Mouse (Mus musculus) neural tube, embryonic 14.5 days (tissue): ENCODE measurements around the gene Axdnd1. TPM values are rescaled to one million over a fixed set of nuclear protein-coding genes. Genes with fewer than 3 reads are reported as not detected.

Experiments
- ATAC-seq: fragments of 200-750 bp; cut with Nextera tagmentation; 2 replicates; pipeline ENCODE4 v1.8.0; 2017; ENCODE audit warnings: low read depth, mild to moderate bottlenecking, moderate TSS enrichment, moderate library complexity
- H3K27ac ChIP-seq: fragments of 300-500 bp; sonication (generic); 2 replicates; pipeline ENCODE4 v1.5.1; 2014; ENCODE audit warnings: low read depth, mild to moderate bottlenecking, control low read depth, low read length, moderate library complexity, mixed read lengths
- H3K27me3 ChIP-seq: fragments of 300-500 bp; sonication (generic); 2 replicates; pipeline ENCODE4 v1.6.1; 2014; ENCODE audit warnings: low read length; ENCODE audit not compliant: control insufficient read depth, insufficient read depth
- H3K36me3 ChIP-seq: fragments of 300-500 bp; sonication (generic); 2 replicates; pipeline ENCODE4 v1.6.1; 2014; ENCODE audit warnings: low read length, mixed read lengths; ENCODE audit not compliant: control insufficient read depth, insufficient read depth
- H3K4me1 ChIP-seq: fragments of 300-500 bp; sonication (generic); 2 replicates; pipeline ENCODE4 v1.6.1; 2014; ENCODE audit warnings: low read length; ENCODE audit not compliant: control insufficient read depth, insufficient read depth
- H3K4me2 ChIP-seq: fragments of 300-500 bp; sonication (generic); 2 replicates; pipeline ENCODE4 v1.6.1; 2014; ENCODE audit warnings: mild to moderate bottlenecking, low read depth, low read length, control low read depth
- H3K4me3 ChIP-seq: fragments of 300-500 bp; sonication (generic); 2 replicates; pipeline ENCODE4 v1.5.1; 2014; ENCODE audit warnings: low read depth, low read length, control low read depth, mixed read lengths
- H3K9ac ChIP-seq: fragments of 300-500 bp; sonication (generic); replicated peaks from 2 replicates; pipeline ENCODE4 v1.6.1; 2014; ENCODE audit warnings: low read depth, mild to moderate bottlenecking, control low read depth, low read length, mixed read lengths
- H3K9me3 ChIP-seq: fragments of 300-500 bp; sonication (generic); 2 replicates; pipeline ENCODE4 v1.6.1; 2016; ENCODE audit warnings: low read length; ENCODE audit not compliant: control insufficient read depth
- WGBS: fragments of 180-500 bp; shearing (Covaris S2); extraction: QIAGEN DNeasy Blood & Tissue Kit; methylation state at CpG from one replicate; pipeline ENCODE4 v1.1.7; 2014; 5-methylcytosine and 5-hydroxymethylcytosine counted together
- polyA plus RNA-seq: library from polyadenylated mRNA; unstranded; fragments of >200 nt; fragmentation: Nextera tagmentation; extraction: Ambion mirVana; gene quantifications from 2 replicates; pipeline ENCODE4 v1.2.1, GENCODE M21; 2014

Axdnd1 gene
- polyA plus RNA-seq, 1 experiment from 2014 or later: 0.35 TPM

DNA sequence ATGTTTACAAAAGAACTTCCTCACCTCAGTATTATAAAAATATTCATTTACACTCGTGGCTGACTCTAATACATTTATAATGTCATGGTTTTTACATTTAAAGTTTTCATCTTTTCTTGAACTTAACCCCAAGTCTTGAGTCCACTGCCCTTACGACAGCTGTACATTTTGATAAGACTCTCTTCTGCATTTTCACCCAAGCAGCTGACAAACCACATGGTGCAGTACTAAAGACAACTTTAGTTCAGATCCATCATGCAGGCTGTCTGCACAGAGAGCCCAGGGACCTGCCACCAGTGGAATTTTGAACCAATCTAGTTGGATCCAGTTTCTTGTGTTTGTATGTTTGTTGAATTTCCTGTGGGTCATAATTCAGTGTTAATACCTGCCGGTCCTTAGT lies 34.1 kb downstream of the Axdnd1 start:
- ATAC-seq: no peak
- H3K4me3 ChIP-seq: no peak overlapping the region
- no peaks in the 10 kb centered on the region for H3K4me1 ChIP-seq
- no peaks in the 10 kb centered on the region for H3K36me3 ChIP-seq
- WGBS: 76% methylated on average over 3 of the region's 3 CpGs
- no peak overlapping the region for H3K9ac ChIP-seq
- H3K27me3 ChIP-seq: no peaks in the 10 kb centered on the region
- H3K4me2 ChIP-seq: no peak overlapping the region
- H3K27ac ChIP-seq: no peak overlapping the region
- no peaks in the 10 kb centered on the region for H3K9me3 ChIP-seq

DNA sequence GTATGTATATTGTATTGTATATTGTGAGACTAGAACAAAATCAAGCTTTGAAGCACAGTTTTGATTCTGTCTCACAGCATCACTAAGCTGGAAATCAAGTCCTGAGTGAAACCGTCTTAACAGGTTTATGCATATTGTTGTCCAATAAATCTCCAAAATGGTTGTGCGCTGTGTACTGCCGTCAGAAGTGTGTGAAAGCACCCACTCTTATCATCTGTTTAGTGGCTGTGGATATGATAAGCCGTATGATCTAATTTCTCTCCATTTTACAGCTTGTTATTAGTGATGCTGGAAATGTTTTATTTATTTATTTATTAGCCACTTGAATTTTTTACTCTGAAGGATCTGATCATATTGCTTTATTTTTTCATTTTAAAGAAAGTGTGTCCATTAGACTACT lies 34.7 kb downstream of the Axdnd1 start:
- H3K9me3 ChIP-seq: no peaks in the 10 kb centered on the region
- H3K27me3 ChIP-seq: no peaks in the 10 kb centered on the region
- H3K36me3 ChIP-seq: no peaks in the 10 kb centered on the region
- H3K4me2 ChIP-seq: no peak overlapping the region
- no peaks in the 10 kb centered on the region for H3K4me1 ChIP-seq
- H3K27ac ChIP-seq: no peak overlapping the region
- WGBS: 90% methylated on average over 4 of the region's 4 CpGs
- no peak for ATAC-seq
- H3K9ac ChIP-seq: no peak overlapping the region
- no peak overlapping the region for H3K4me3 ChIP-seq

DNA sequence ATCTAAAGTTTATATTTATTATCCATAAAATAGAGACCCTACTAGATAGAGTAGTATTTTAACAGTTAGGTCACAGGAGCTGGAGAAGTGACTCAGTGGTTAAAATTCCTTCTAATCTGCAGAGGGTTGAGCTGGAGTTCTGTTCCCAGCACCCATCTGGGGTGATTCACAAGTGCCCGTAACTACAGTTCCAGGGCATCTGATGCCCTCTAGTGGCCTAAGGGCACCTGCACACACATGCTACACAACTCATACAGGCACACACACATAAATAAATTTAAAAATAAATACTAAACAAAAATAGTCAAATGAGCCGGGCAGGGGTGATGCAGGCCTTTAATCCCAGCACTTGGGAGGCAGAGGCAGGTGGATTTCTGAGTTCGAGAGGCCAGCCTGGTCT lies 39.7 kb downstream of the Axdnd1 start:
- no peaks in the 10 kb centered on the region for H3K4me1 ChIP-seq
- no peaks in the 10 kb centered on the region for H3K27me3 ChIP-seq
- ATAC-seq: no peak
- H3K36me3 ChIP-seq: no peaks in the 10 kb centered on the region
- H3K27ac ChIP-seq: no peak overlapping the region
- no peak overlapping the region for H3K9ac ChIP-seq
- 90% methylated on average over 3 of the region's 3 CpGs for WGBS
- H3K4me3 ChIP-seq: no peak overlapping the region
- H3K4me2 ChIP-seq: no peak overlapping the region
- no peaks in the 10 kb centered on the region for H3K9me3 ChIP-seq

DNA sequence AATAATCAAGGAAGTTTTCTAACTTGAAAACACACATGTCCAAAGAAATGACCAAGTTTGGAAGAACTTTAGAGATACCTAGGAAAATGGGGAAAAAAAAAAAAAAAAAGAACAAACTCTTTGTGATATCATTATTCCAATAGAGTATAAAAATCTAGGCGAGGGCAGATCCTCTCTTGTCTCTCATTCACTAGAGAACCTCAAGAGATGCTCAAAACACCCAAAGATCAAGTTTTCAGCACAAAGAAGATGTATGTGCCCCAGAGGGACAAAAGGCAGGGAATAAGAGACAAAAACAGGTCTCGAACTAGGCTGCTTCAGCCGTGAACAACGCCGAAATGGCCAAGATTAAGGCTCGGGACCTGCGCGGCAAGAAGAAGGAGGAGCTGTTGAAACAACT lies 55.2 kb downstream of the Axdnd1 start, which contains the start of gene Gm2000:
TSS of gene Gm2000 (plus strand) at position 301 of the 400 bp plus-strand sequence.
- WGBS: 85% methylated on average over 8 of the region's 8 CpGs
- no peak within 1 kb of the TSS for H3K9ac ChIP-seq
- H3K27me3 ChIP-seq: no peaks in the 10 kb centered on the region
- H3K27ac ChIP-seq: no peak within 1 kb of the TSS
- H3K4me1 ChIP-seq: no peaks in the 10 kb centered on the region
- H3K4me2 ChIP-seq: no peak within 1 kb of the TSS
- no peak for ATAC-seq
- H3K4me3 ChIP-seq: no peak within 1 kb of the TSS
- H3K36me3 ChIP-seq: no peaks in the 10 kb centered on the region
- H3K9me3 ChIP-seq: no peaks in the 10 kb centered on the region

DNA sequence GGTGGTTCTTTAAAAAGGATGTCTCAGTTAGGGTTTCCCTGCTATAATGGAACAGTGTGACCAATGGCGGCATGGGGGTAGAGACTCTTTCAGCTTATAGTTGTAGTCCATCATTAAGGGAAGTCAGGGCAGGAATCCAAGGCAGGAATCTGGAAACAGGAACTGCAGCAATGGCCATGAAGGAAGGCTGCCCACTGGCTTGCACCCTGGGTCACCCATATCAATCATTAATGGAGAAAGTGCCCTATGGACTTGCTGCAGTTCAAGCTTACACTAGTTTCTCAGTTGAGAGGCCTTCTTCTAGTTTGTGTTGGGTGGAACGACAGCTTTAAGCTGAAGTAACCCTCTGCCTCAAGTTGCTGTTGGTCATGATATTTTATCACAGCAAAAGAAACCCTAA lies 68.5 kb downstream of the Axdnd1 start:
- H3K9ac ChIP-seq: no peak overlapping the region
- ATAC-seq: no peak
- H3K36me3 ChIP-seq: no peaks in the 10 kb centered on the region
- H3K27ac ChIP-seq: no peak overlapping the region
- H3K4me1 ChIP-seq: no peaks in the 10 kb centered on the region
- no peaks in the 10 kb centered on the region for H3K9me3 ChIP-seq
- H3K27me3 ChIP-seq: no peaks in the 10 kb centered on the region
- no peak overlapping the region for H3K4me3 ChIP-seq
- WGBS: 90% methylated on average over 2 of the region's 2 CpGs
- no peak overlapping the region for H3K4me2 ChIP-seq

DNA sequence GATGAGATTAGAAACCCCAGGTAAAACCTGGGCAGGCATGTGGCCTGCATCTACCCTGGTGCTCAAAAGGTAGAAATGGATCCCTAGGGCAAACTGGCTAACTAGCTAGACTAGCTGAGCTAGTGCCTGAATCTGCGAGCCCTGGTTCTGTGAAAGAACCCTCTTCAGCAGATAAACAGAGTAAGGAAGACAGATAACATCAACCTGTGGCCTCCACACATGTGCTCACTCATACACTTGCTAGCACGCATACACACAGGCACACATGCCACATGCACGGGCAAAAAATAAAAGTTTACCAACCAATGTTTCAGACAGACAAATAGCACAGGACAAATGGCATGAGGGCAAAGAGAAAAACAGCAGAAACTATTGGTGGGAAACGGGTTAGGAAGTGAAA lies 70.5 kb downstream of the Axdnd1 start:
- Histone ChIP-seq H3K9ac (no peak overlapping the region), H3K4me1 (no peaks in the 10 kb centered on the region), H3K9me3 (no peaks in the 10 kb centered on the region), H3K27me3 (no peaks in the 10 kb centered on the region), H3K4me2 (no peak overlapping the region), H3K36me3 (no peaks in the 10 kb centered on the region), H3K4me3 (no peak overlapping the region), H3K27ac (no peak overlapping the region)
- ATAC-seq: no peak
- WGBS: 87% methylated on average over 4 of the region's 4 CpGs

DNA sequence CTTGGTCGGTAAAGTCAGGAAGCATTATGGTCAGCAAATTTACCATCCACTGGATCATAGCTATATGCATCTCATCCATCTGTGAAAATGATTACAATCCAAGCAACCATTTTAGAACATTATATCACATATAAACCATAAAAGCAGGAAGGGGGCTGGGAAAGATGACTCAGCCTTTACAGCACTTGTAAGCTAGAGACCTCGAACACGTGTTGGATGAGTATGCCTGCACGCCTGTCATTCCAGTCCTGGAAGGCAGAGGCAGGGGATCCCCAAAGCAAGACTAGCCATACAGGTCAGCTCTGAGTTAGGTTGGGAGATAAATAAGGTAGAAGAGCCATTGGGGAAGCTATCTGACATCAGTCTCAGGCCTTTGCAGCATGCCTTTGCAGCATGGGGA lies 71.9 kb downstream of the Axdnd1 start:
- no peak overlapping the region for H3K4me3 ChIP-seq
- no peak overlapping the region for H3K27ac ChIP-seq
- H3K27me3 ChIP-seq: no peaks in the 10 kb centered on the region
- H3K9ac ChIP-seq: no peak overlapping the region
- WGBS: 77% methylated on average over 4 of the region's 4 CpGs
- no peak for ATAC-seq
- H3K36me3 ChIP-seq: no peaks in the 10 kb centered on the region
- H3K4me2 ChIP-seq: no peak overlapping the region
- H3K4me1 ChIP-seq: no peaks in the 10 kb centered on the region
- H3K9me3 ChIP-seq: no peaks in the 10 kb centered on the region

DNA sequence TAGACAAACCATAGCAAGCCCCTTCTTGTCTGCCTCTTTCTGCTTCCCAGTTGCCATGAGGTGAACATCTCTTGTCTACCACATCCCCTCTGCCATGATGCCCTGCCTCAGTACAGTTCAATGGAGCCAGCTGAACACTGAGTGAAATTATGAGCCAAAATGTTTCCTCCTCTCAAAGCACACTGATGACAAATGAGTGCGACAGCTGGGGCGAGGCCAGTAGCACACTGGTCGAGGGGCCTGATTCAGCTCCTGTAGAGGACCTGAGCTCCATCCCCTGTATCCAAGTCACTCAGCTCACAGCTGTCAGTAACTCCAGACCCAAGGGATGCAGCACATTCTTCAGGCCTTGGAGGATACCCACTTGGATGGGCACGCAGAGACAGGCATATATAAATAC lies 75.3 kb downstream of the Axdnd1 start:
- 95% methylated on average over 4 of the region's 4 CpGs for WGBS
- Histone ChIP-seq H3K27me3 (no peaks in the 10 kb centered on the region), H3K9ac (no peak overlapping the region), H3K4me3 (no peak overlapping the region), H3K4me2 (no peak overlapping the region), H3K27ac (no peak overlapping the region), H3K9me3 (no peaks in the 10 kb centered on the region), H3K36me3 (no peaks in the 10 kb centered on the region), H3K4me1 (no peaks in the 10 kb centered on the region)
- ATAC-seq: no peak

DNA sequence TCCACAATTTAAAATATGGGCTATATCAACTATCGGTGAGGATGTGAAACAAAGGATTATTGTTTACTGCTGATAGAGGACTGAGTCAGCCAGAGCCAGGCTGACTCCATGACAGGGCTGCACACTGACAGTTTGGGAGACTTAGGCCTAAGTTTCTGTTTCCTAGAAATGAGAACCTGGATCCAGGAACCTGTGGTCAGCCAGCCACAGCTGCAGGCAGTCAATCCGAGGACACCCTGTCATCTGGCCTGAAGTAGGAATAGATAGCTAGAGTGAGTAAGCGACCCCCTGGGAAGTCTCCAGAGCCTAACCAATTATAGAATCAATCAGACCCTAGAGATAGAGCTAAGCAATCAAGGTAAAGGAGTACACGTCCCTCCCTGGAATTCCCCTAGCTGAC lies 76.5 kb downstream of the Axdnd1 start:
- H3K4me1 ChIP-seq: no peaks in the 10 kb centered on the region
- H3K36me3 ChIP-seq: no peaks in the 10 kb centered on the region
- WGBS: 73% methylated on average over 4 of the region's 4 CpGs
- no peak for ATAC-seq
- no peaks in the 10 kb centered on the region for H3K27me3 ChIP-seq
- H3K4me3 ChIP-seq: no peak overlapping the region
- no peaks in the 10 kb centered on the region for H3K9me3 ChIP-seq
- H3K27ac ChIP-seq: no peak overlapping the region
- no peak overlapping the region for H3K9ac ChIP-seq
- H3K4me2 ChIP-seq: no peak overlapping the region

DNA sequence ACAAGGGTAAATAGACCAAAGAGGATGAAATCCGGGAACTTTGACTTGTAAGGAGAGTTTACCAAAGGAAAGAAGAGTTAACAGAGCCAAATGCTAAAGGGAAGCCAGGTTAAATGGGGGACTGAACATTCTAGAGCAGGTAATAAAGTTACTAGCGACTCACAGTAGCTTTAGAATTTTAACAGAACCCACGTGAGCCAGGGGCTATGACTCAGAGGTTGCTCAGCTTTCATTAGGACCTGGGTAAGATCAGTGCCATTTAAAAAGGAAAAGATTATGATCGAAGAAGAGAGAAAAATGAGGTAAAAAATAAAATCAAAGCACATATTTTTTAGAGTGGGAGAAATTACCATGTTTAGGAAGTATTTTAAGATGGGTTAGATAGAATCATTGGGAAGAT lies 80.1 kb downstream of the Axdnd1 start:
- WGBS: 77% methylated on average over 4 of the region's 4 CpGs
- Histone ChIP-seq H3K36me3 (no peaks in the 10 kb centered on the region), H3K27me3 (no peaks in the 10 kb centered on the region), H3K4me1 (no peaks in the 10 kb centered on the region), H3K9ac (no peak overlapping the region), H3K4me2 (no peak overlapping the region), H3K27ac (no peak overlapping the region), H3K9me3 (no peaks in the 10 kb centered on the region), H3K4me3 (no peak overlapping the region)
- ATAC-seq: no peak
